Mouse (Mus musculus) CD4-positive, CD25-positive, alpha-beta regulatory T cell, adult 9 weeks (primary cell): ENCODE results near the gene Fap. TPM values are rescaled to one million over a fixed set of nuclear protein-coding genes. Genes with fewer than 3 reads are reported as not detected.

Experiments used
- polyA plus RNA-seq: library from polyadenylated mRNA; unstranded; fragments of 100-300 nt; shearing (Covaris generic); gene quantifications from one replicate; pipeline ENCODE4 v1.2.1, GENCODE M21; 2017

Fap gene
- polyA plus RNA-seq: 0.27 TPM

DNA sequence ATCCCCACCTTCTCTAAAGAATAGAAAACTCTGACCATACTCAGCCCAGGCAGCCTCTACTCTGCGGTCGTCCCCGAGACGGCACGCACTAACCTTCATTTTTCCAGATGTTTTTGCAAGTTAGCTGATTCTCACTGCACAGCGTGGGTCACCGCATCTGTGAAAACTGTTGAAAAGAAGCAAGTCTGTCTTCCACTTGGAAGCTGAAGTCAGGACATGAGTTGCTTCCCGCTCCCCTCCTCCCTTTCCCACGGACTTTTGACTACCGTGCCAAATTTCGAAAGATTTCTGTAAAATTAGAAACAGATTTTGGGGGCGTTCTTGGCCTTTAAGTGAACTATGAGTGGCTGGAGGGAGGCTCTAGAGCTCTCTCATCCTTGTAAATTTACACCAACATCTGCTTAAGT lies at the start of gene Fap:
Gene Fap (minus strand): TSS at position 323 of the 407 bp plus-strand sequence.

DNA sequence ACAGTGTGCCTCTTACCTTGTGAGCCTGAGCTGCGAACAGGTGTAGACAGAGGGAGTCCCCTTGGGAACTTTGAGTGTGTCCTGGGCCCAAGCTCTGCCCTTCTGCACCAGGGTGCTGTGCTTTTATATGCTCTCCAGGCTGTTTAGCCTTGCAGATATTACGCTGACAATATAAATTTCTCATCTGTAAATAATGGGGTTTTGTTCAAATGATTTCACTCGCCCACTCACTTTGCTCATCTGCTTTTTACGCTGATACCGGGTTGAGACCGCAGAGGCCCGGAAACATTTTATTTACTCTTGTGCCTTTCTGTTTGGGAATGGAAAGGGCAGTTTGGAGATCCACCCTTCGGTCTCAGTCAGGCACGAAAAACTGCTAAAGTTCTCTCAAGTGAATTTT lies 90.3 kb downstream of the Fap start, which contains the start of gene Gcg:
Gene Gcg (minus strand): TSS at position 101 of the 400 bp plus-strand sequence.

Other genes starting within 250 kb of the Fap start
- gene Dpp4, start 161.8 kb downstream of the Fap start, polyA plus RNA-seq: 178 TPM
- not detected for gene Gcg, start 90.4 kb downstream of the Fap start, polyA plus RNA-seq
- gene Ifih1, start 72.2 kb upstream of the Fap start, polyA plus RNA-seq: 27.0 TPM
- gene Gca, start 90.2 kb upstream of the Fap start, polyA plus RNA-seq: 0.46 TPM